Mouse (Mus musculus) heart, postnatal 0 days (tissue): ENCODE results near the gene 1110051M20Rik.

Experiments used
- CTCF ChIP-seq: IDR thresholded peaks from 2 replicates; pipeline ENCODE4 v1.5.1; 2016; ENCODE audit warnings: antibody characterized with exemption, control low read depth, low read depth
- EP300 ChIP-seq: IDR thresholded peaks from 2 replicates; pipeline ENCODE4 v1.6.1; 2016; ENCODE audit warnings: antibody characterized with exemption, low read depth

GRCm38 (mm10) chr2:91291197-91292007 lies 153.1 kb downstream of the 1110051M20Rik start:
- TF ChIP-seq CTCF (no peak), EP300 (no peak)
